Mouse (Mus musculus): ENCODE data around the gene Smg5.

DNA sequence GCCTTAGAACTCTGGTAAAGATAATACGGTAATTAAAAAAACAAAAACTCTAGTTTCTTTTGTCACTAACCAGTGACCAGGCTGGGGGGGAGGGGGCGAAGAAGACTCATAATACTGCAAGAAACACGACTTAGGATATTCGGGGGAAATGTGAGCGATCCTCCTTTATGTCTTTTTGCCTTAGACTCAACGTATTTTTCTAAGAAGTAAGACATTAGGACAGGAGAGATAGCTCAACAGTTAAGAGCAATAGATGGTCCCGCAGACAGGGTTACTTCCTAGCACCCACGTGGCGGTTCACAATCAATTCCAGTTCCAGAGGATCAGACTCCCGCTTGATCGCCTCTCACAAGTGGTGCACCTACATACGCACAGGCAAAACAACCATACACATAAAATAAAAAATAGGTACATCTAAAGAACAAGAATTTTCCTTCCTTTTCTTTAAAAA is 39.9 kb upstream of the Smg5 start:
- TF ChIP-seq CTCF (IDR thresholded peaks at IDR 0.05; ENCODE audit: low read depth, low read length) = no peak
- TF ChIP-seq GATA1 (IDR thresholded peaks at IDR 0.05; ENCODE audit: borderline replicate concordance, low read length) = no peak
- TF ChIP-seq TAL1 (conservative IDR thresholded peaks at IDR 0.05; ENCODE audit: low read depth, low read length) = no peak
- TF ChIP-seq POLR2AphosphoS5 (IDR thresholded peaks at IDR 0.05; ENCODE audit: insufficient replicate concordance, low read depth, low read length) = no peak
- no peak for TF ChIP-seq GATA2 (IDR thresholded peaks at IDR 0.05; ENCODE audit: borderline replicate concordance, low read depth, low read length)
